Mouse (Mus musculus) frontal cortex, adult 2 months (tissue): ENCODE results near the gene Prkag1. TPM values are rescaled to one million over a fixed set of nuclear protein-coding genes. Genes with fewer than 3 reads are reported as not detected.
A peak's percentile ranks its signal among the peaks of the same experiment; 100 is the strongest.

Experiments
- DNase-seq, 2 experiments: peaks; one replicate each; pipeline ENCODE4 v3.0.0; 2022; ENCODE audit warnings: low spot score in 1 of 2; ENCODE audit errors: extremely low spot score in 1 of 2
- polyA plus RNA-seq: library from polyadenylated mRNA; depleted of rRNA; stranded (reverse); fragments of >200 nt; gene quantifications from 2 replicates; pipeline ENCODE4 v1.2.3, GENCODE M21; 2012

Prkag1 gene
- polyA plus RNA-seq, 1 experiment, result 74.0 TPM

DNA sequence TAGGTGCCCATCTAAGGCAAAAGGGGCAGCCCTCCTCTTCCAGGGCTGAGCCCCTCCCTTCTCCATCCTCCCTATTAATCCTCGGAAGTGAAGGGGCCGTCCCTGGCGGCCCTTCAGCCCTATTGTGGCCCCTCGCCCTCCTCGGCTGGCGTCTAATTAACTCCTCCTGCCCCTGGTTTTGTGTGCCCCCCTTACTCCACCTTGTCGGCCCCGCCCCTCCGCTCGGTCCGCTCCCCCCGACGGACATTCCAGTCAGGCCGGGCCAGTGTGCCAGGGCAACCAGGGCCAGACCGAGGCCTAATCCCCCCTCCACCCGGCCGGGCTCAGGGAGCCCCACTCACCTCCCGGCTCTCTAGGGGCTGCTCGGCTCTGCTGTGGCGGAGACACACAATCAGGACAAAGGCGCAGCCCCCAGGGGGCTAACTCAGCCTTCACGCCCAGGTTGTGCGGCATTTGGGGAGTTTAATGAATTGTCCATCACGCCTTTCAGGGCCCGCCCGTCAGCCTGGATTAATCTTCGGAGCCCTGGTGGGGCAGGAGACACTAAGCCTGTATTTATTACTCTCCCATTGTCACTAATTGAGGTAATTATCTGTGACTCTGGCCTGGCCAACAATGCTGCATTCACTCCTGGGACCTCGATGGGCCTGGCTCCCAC is 33.4 kb downstream of the Prkag1 start:
- DNase-seq, result no peak

DNA sequence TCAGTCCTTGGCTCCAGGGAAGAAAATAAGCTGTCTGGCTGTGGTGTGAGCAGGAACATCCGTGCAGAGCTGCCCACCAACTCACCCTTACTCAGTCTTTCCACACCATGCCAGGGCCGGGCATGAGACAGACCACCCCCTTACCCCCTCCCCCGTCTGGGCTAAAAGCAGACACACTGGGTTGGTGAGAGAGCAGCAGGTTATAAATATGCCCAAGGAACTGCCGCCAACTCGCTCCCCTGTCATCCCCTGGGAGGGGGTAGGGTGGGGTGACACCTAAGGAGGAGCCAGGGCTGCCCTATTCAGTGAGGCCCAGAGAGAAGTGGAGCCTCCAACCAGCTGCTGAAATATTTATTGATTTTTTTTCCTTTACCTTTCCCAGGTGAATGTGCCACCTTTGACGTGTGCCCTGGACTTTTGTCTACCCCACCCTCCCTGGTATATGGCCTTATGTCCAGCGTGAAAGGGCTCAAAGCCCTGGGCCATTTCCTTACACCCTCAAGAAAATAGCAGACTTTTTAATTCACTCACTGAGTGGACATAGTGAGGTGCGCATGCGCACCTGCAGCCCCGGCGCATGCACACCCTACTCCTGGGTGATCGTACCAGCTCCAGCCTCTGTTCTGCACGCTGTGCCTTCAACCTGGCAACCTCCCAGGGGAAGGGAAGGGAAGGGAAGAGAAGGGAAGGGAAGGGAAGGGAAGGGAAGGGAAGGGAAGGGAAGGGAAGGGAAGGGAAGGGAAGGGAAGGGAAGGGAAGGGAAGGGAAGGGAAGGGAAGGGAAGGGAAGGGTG is 34.3 kb downstream of the Prkag1 start:
- DNase-seq, result peak in 1 of 2 experiments; percentile 41

DNA sequence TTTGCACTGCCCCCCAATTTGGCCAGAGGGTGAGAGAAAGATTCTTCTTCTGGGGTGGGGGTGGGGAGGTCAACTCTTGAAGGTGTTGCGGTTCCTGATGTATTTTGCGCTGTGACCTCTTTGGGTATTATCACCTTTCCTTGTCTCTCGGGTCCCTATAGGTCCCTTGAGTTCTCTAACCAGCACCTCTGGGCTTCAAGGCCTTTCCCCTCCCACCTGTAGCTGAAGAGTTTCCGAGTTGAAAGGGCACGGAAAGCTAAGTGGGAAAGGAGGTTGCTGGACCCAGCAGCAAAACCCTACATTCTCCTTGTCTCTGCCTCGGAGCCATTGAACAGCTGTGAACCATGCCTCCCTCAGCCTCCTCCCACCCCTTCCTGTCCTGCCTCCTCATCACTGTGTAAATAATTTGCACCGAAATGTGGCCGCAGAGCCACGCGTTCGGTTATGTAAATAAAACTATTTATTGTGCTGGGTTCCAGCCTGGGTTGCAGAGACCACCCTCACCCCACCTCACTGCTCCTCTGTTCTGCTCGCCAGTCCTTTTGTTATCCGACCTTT is 38.1 kb downstream of the Prkag1 start:
- peak in 1 of 2 experiments; percentile 31 for DNase-seq

DNA sequence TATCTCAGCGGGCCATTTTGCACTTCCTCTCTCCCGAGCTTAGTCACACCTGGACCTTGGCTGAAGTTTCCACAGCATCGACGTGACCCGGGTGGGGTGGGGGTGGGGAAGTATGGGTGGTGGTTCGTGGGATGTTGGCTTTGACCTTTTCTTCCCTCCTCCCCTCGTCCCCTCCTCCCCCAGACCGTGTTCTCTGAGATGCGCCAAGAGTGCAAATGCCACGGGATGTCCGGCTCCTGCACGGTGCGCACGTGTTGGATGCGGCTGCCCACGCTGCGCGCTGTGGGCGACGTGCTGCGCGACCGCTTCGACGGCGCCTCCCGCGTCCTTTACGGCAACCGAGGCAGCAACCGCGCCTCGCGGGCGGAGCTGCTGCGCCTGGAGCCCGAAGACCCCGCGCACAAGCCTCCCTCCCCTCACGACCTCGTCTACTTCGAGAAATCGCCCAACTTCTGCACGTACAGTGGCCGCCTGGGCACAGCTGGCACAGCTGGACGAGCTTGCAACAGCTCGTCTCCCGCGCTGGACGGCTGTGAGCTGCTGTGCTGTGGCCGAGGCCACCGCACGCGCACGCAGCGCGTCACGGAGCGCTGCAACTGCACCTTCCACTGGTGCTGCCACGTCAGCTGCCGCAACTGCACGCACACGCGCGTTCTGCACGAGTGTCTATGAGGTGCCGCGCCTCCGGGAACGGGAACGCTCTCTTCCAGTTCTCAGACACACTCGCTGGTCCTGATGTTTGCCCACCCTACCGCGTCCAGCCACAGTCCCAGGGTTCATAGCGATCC is 38.9 kb downstream of the Prkag1 start:
- DNase-seq, result peak in 1 of 2 experiments; percentile 71

DNA sequence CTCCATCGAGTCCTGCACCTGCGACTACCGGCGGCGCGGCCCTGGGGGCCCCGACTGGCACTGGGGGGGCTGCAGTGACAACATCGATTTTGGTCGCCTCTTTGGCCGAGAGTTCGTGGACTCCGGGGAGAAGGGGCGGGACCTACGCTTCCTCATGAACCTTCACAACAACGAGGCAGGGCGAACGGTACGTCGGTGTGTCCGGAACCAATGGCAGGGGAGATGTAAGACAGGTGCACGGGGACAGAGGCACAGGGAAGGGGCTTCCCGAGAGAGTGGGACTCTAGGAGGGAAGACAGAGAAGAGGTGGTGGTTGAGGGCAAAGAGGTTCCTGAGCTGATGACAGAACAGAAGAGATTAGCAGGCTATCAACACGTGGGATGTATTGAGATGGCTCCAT is 39.5 kb downstream of the Prkag1 start:
- DNase-seq, result no peak

DNA sequence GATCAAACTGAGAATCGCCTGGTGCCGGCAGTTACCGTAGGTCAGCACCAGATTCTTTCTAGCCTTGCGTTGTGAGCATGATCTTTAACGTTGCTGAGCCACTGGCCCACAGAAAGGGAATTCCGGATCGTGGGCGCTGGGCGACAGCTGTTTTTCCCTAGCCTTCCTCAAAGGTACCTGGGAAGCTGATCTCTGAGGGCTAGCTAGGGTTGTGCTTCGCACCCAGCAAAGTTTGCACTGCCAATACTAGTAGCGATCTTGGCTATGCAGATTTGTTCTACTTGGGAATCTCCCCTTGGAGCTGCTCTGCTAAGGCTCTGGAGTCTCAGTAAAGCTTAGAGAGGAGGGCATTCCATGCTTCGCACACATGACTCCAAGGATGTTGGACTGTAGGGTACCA is 40.1 kb downstream of the Prkag1 start:
- DNase-seq, result no peak

DNA sequence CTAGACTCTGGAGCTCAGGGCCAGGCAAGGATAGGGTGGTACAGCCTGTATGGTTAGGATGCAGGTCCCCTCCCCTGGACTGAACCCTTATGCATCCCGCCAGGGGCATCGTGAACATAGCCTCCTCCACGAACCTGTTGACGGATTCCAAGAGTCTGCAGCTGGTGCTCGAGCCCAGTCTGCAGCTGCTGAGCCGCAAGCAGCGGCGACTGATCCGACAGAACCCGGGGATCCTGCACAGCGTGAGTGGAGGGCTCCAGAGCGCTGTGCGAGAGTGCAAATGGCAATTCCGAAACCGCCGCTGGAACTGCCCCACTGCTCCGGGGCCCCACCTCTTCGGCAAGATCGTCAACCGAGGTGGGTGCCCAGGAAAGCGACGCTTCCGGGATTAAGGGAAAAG is 40.6 kb downstream of the Prkag1 start:
- DNase-seq, result no peak

DNA sequence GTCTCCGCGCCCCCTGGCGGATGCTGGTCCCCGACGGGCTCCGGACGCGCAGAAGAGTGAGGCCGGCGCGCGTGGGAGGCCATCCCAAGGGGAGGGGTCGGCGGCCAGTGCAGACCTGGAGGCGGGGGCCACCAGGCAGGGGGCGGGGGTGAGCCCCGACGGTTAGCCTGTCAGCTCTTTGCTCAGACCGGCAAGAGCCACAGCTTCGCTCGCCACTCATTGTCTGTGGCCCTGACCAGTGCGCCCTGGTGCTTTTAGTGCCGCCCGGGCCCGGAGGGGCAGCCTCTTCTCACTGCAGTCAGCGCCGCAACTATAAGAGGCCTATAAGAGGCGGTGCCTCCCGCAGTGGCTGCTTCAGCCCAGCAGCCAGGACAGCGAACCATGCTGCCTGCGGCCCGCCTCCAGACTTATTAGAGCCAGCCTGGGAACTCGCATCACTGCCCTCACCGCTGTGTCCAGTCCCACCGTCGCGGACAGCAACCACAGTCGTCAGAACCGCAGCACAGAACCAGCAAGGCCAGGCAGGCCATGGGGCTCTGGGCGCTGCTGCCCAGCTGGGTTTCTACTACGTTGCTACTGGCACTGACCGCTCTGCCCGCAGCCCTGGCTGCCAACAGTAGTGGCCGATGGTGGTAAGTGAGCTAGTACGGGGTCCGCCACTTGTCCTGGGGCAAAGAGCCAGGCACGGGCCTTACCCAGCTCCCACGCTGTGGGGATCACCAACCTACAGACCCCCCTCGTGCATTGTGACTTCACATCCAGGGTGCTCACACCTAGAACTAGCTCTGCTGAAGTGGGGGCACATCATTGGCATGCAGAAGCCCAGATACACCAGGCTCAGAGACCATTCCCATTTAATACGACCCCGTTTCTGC is 41.4 kb downstream of the Prkag1 start, which contains the start of gene Wnt1:
Gene Wnt1 (plus strand): TSS at position 197 of the 875 bp plus-strand sequence.
- no peak for DNase-seq

DNA sequence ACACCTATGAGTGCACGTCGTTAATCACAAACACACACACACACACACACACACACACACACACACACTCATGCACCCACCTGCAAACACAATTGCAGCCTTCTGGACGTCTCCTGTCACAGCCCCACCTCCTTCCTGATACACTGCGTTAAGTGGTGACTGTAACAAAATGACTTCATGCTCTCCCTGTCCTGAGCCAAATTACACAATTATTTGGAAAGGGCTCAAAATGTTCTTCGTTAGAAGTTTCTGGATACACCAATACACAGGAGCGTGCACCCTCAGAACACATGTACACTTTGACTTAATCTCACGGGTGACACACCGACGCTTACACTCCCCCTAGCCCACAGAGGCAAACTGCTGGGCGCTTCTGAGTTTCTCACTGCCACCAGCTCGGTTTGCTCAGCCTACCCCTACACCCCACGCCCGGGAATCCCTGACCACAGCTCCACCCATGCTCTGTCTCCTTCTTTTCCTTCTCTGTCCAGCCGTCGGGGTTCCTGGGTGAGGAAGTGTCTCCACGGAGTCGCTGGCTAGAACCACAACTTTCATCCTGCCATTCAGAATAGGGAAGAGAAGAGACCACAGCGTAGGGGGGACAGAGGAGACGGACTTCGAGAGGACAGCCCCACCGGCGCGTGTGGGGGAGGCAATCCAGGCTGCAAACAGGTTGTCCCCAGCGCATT is 42.2 kb downstream of the Prkag1 start:
- no peak for DNase-seq

DNA sequence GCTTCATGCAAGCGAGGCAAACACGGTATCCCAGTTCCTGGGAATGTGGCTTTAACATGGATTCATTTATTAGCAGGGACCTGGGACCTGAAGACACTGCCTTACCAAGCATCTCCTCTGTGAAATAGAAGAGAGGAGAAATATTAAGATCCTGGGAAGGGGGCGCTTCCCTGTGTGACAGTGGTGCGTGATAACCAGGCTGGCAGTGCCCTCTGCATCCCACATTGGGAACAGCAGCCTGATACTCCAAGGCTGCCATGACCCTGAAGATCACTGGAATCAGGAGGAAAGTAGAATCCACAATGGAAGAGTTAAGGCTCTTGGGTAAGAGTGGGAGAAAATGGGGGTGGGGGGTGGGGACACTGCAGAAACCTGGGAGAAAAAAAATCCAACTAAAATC is 43.4 kb downstream of the Prkag1 start:
- peak in 1 of 2 experiments; percentile 49 for DNase-seq

DNA sequence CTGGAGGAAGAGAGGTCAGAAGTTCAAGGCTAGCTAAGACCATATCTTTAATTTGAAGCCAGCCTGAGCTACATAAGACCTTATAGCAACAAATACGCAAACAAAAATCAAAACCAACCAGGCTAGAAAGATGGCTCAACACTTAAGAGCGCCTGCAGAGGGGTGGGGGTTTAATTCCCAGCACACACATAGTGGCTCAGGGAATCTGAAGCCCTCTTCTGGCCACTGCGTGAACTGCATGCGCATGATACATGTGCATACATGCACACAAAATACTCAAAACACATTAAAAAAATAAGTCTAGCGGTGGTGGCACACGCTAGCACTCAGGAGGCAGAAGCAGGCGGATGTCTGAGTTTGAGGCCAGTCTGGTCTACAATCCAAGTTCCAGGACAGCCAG is 45.6 kb downstream of the Prkag1 start:
- DNase-seq, result no peak

DNA sequence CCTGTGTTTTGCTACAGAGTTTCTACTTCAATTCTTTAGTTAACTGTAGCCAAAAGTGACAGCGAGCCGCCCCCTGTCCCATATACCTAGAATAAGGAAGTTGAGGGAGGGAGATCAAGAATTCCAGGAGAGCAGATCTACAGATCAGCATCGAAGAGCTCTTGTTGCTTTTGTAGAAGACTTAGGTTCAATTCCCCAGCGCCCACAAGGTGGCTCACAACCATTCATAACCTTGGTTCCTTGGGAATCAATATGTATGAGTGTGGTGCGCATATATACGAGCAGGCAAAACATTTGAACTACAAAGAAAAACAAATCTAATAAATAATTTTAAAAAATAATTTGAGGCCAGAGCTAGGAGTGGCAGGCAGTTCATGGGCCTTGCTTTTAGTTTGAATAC is 50.2 kb downstream of the Prkag1 start:
- DNase-seq, result no peak

DNA sequence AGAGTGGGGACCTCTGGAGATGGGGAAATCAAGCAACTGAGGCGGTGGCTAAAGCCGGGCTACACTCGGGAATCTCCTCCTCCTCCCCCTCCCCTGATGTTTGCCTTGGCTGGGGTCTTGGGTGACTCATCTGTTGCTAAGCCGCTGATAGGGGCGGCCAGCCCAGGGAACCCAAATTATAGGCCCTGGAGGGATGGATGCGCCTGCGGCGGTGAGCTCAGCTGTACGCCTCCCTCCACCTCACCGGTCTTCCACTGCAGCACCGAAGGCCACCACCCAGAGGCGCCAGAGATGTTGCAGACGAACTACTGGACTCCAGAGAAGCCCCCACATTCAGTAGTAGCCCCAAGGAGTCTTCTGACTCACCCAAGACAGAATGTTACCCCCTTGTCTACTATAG is 50.7 kb downstream of the Prkag1 start:
- no peak for DNase-seq

DNA sequence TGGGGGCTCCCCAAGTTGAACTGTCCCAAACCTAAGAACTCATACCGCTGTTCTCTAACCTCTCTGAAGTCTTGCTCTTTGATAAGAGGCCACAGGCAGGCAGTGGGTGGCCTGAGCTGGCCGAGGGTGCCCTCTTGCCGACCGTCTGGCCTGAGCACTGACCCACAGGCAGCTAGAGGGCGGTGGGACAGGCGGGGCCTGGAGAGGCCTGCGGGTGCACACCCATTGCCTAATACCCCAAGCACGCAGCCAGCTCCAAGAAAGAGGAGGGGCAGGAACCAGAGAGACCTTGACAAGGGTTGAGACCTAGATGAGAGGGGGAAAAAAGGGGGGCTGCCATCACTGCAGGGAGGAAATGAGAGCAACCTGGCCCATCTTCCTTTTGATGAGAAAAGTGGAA is 51.2 kb downstream of the Prkag1 start:
- DNase-seq, result no peak

DNA sequence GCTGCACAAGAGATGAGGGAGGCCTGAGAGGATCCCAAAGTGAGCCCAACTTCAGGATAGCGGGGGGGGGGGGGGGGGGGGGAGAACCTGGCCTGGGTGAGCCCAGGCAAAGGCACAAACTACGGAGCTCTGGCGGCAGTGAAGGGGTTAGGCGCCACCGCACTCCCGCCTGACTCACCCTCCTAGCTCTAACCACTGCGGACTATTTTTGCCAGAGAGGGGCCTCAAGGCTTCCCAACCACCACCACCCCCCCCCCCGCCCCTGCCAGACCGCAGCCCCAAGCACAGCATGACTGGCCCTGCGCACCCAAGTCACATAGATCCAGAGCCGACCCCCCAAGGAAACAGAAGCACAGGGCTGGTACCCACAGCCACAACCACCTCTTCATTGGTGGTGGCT is 52.5 kb downstream of the Prkag1 start:
- no peak for DNase-seq

DNA sequence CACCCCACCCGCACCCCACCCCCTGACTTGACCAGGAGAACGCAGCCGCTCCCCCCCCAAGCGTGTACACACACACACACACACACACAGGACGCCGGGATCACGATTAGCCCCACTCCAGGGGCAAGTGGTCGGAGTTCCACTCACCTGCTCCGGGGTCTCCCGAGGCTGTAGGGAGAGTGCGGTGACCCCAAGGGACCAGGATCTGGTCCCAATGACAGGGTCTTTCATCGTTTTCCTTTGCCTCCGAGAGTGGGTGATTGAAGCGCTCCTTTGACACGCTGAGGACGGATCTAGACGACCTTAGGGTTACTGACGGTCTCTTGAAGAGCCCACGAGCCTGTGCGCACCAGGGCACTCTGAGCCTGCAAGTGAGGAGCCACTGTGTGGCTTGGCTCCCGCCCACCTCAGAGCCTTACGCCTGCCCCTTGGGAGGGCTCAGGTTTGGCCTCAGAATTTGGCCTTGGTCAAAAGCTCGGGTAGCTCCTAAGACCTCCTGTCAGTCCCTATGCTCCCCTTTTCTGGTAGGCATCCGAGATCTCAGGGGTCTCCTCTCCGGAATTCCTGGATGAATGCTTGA is 53.0 kb downstream of the Prkag1 start:
- no peak for DNase-seq

DNA sequence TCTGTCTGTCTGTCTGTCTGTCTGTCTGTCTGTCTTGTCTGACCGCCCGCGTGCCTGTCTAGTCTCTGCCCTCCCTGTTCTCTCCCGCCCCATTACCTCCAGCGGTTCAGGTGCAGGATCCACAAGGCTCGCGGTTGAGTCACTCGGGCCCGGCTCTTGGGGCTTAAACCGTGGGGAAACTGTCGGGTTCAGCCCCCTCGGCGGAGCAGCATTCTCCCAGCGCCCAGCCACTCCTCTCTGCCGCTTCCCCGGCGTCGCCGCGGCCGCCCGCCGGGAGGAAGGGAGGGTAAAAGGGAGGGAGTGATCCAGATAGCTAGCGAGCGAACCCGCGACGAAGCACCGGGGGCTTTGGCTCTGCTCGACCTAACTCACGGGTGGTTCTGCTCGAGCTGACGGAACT is 53.6 kb downstream of the Prkag1 start, which contains the start of gene Wnt10b:
Gene Wnt10b (minus strand): TSS at position 389 of the 400 bp plus-strand sequence.
- DNase-seq, result no peak

DNA sequence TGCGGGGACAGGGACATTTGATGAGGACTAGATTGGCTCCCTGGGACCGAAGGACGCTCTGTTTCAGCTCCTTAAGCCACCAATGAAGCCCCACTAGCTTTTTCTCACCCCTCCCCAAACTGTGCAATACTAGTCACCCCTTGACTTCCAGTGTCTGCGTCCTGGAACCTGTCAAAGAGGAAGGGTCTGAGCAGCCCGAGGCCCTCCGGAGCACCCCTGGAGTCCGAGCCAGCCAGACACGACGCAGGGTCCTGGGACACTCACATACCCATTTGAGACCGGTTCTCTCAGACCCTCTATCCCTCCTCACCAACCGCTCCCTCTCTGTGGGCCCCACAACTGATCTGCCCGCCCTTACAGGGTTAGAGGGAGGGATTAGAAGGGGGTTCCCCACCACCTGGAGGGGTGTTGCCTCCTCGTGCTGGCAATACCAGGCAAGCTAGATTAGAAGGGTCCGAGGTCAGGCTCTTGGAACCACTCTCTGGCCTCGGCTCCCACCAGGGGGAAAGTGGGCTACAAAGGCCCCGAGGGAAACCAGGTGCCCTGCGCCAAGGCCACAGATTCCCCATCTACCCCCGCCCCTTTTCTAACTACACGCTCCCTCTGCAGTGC is 54.2 kb downstream of the Prkag1 start:
- DNase-seq, result no peak
